Mouse (Mus musculus): ENCODE measurements around the gene Etl4. TPM values are rescaled to one million over a fixed set of nuclear protein-coding genes. Genes with fewer than 3 reads are reported as not detected.

The Etl4 gene
- total RNA-seq, 1 experiment from 2014 or later = not detected

DNA sequence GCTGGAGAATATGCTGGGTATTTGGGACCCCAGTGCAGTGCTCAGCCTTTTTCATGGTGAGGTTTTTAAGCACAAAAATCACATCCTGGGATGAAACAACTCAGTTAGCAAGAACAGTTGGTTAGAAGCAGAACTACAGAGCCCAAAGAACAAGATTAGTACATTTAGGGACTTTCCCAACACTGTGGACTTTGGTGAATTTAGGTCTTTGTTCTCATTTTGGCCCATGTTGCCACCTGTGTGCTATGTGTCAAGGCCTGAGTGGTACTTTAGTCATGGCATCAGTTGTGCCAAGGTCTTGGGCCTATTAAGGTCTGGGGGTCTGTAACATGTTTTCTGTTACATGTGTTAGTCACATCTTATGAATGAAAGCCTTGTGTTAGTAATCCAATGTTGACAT lies 679.1 kb downstream of the Etl4 start:
- no peak for ATAC-seq (replicated peaks; ENCODE audit: insufficient number of reproducible peaks, low FRiP score, low TSS enrichment, poor library complexity, severe bottlenecking)

- ATAC-seq (replicated peaks; ENCODE audit: insufficient number of reproducible peaks, low FRiP score, low TSS enrichment, poor library complexity, severe bottlenecking) = no peak
Observed at GRCm38 (mm10) chr2:20594129-20594528, 684.5 kb downstream of the Etl4 start.

GRCm38 (mm10) chr2:20595000-20595399 lies 685.4 kb downstream of the Etl4 start:
- no peak for ATAC-seq (replicated peaks; ENCODE audit: insufficient number of reproducible peaks, low FRiP score, low TSS enrichment, poor library complexity, severe bottlenecking)

GRCm38 (mm10) chr2:20596558-20596957 lies 687.0 kb downstream of the Etl4 start:
- no peak for ATAC-seq (replicated peaks; ENCODE audit: insufficient number of reproducible peaks, low FRiP score, low TSS enrichment, poor library complexity, severe bottlenecking)

DNA sequence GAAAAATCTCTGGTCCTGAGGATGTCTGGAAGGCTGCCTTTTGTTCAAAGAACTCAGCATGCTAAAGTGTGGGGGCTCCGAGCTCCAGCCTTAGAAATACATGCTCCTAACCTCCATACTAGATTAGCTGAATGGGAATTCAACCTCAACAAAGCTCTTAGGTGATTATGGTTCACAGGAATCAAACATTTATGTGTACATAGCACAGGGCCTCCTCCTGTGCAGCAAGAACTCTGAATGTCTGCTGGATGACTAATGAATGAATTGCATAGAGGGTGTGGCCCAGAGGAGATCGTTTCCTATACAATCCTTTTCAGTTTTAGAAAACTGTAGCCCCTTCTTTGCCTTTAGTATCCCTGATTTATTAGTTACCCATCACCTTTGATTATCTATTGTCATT lies 687.6 kb downstream of the Etl4 start:
- no peak for ATAC-seq (replicated peaks; ENCODE audit: insufficient number of reproducible peaks, low FRiP score, low TSS enrichment, poor library complexity, severe bottlenecking)

- no peak for ATAC-seq (replicated peaks; ENCODE audit: insufficient number of reproducible peaks, low FRiP score, low TSS enrichment, poor library complexity, severe bottlenecking)
Observed at GRCm38 (mm10) chr2:20602656-20603055, 693.1 kb downstream of the Etl4 start.

- no peak for ATAC-seq (replicated peaks; ENCODE audit: insufficient number of reproducible peaks, low FRiP score, low TSS enrichment, poor library complexity, severe bottlenecking)
Observed at GRCm38 (mm10) chr2:20603536-20603935, 694.0 kb downstream of the Etl4 start.

DNA sequence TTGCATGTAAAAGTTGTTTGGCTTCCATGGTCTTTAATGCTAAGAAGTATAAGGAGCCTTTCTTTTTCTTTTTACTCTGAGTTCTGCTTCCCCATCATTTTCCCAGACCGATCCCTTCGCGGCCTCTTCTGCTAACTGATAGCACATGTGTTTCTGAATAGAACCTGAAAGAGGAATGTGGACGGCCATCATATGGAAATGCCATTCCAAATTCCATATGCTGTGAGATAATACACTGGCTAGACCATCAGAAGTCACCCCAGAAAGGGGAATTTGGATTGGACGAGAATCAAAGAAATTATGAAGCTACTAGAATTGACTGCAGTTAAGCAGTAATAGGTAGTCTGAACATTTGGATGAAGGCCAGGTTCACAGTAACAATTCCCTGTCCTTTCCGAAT lies 694.4 kb downstream of the Etl4 start:
- no peak for ATAC-seq (replicated peaks; ENCODE audit: insufficient number of reproducible peaks, low FRiP score, low TSS enrichment, poor library complexity, severe bottlenecking)

GRCm38 (mm10) chr2:20609203-20609602 lies 699.6 kb downstream of the Etl4 start:
- no peak for ATAC-seq (replicated peaks; ENCODE audit: insufficient number of reproducible peaks, low FRiP score, low TSS enrichment, poor library complexity, severe bottlenecking)

- ATAC-seq (replicated peaks; ENCODE audit: insufficient number of reproducible peaks, low FRiP score, low TSS enrichment, poor library complexity, severe bottlenecking) = no peak
Observed at GRCm38 (mm10) chr2:20615948-20616347, 706.4 kb downstream of the Etl4 start.

- no peak for ATAC-seq (replicated peaks; ENCODE audit: insufficient number of reproducible peaks, low FRiP score, low TSS enrichment, poor library complexity, severe bottlenecking)
Observed at GRCm38 (mm10) chr2:20618396-20618795, 708.8 kb downstream of the Etl4 start.

DNA sequence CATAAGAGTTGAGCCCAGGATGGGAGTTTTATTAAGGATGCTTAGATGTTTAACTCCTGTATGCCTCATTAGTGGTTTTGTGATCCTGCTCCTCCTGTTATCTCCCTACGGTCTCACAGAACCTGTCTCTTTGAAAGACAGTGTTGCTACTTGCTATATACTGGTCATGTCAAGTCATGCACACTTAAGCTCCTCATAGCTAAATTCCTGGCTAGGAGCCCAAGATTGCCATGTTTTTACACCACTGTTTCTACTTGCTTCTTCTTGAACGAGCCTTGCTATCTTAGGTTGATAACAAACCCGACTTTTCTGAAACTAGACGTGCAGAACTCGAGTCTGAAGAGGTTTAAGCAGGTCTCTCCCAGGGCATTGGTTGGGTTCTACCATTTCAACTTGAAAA lies 710.3 kb downstream of the Etl4 start:
- no peak for ATAC-seq (replicated peaks; ENCODE audit: insufficient number of reproducible peaks, low FRiP score, low TSS enrichment, poor library complexity, severe bottlenecking)

DNA sequence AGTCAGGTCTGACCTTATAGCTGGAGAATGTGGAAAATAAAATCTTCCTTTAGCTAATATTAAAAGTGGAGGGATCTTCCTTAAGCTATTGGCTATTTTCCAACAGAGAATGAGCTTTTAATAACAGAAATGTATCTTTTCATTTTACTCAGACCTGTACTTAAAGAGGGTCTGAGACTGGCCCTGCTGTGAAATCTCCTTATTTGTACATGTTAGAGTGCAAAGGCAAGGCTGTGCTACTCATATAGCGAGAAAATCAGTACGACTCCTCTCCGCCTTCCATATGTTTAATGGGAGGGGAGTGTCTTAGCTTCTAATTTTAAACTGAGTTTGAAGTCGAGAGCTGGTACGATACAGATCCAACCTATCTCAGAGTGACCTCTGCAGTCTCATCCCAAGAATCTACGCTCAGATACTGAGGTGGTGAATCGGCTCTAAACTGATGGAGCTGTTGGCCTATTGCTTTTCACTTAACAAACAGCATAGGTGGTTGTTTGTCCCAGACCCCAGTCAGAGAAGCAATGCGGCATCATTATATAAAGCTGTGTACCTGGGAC lies 719.7 kb downstream of the Etl4 start:
- ATAC-seq (replicated peaks; ENCODE audit: insufficient number of reproducible peaks, low FRiP score, low TSS enrichment, poor library complexity, severe bottlenecking) = no peak

- no peak for ATAC-seq (replicated peaks; ENCODE audit: insufficient number of reproducible peaks, low FRiP score, low TSS enrichment, poor library complexity, severe bottlenecking)
Observed at GRCm38 (mm10) chr2:20638604-20639003, 729.0 kb downstream of the Etl4 start.

DNA sequence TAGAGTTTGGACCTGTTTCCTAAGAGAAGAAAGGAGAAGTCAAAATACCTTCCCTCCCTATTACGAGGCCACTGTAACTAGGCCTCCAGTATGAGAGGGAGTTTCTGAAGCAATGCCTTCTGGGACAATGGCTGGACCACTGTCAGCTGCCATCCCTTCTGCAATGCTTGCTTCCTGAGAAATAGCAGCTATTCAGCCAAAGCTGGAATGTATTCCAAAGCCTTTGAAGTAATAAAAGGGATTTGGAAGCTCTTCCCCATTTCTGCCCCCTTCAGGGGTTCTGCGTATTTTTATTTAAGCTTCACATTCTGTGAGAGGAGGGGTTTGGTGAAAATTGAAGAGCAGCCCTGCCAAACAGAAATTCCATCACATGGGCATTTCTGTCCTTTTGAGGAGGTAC lies 730.1 kb downstream of the Etl4 start:
- ATAC-seq (replicated peaks; ENCODE audit: insufficient number of reproducible peaks, low FRiP score, low TSS enrichment, poor library complexity, severe bottlenecking) = no peak

DNA sequence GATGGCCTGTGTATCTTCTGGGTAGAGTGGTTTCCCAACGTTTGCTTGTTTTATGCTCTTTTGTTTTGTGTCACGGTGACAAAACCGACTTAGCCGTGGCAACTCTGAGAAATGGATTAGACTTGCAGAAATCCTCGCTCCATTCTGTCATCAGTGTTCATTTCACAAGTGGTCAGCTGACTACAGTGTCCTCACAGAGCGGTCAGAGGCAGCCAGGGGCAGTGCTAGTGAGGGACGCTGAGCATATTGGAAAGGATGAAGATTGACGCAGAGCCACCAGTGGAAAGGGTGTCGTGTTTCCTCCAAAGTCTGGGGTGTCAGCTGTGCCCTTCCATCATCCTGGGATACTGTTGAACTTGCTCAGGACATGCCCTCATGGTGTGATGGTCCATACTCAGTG lies 733.2 kb downstream of the Etl4 start:
- no peak for ATAC-seq (replicated peaks; ENCODE audit: insufficient number of reproducible peaks, low FRiP score, low TSS enrichment, poor library complexity, severe bottlenecking)

DNA sequence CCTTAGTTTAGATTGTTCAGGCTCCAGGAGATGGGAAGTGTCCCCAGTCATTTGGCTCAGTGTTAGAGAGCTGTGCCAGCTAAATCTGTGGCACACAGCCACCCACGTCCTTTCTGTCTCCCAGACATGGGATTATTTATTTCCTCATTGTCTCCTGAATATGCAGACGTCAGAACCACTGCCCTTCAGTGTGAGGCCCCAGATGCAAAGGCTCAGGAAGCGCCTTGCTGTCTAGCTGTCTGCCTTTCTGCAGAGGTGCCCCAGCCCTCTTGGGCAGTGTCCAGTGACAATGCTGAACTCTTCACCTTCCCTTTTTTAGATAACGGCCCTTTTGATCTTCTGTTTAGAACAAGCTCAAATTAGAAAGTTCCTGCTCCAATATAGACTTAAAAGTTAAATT lies 740.2 kb downstream of the Etl4 start:
- ATAC-seq (replicated peaks; ENCODE audit: insufficient number of reproducible peaks, low FRiP score, low TSS enrichment, poor library complexity, severe bottlenecking) = no peak

- ATAC-seq (replicated peaks; ENCODE audit: insufficient number of reproducible peaks, low FRiP score, low TSS enrichment, poor library complexity, severe bottlenecking) = no peak
Observed at GRCm38 (mm10) chr2:20653116-20653515, 743.5 kb downstream of the Etl4 start.

DNA sequence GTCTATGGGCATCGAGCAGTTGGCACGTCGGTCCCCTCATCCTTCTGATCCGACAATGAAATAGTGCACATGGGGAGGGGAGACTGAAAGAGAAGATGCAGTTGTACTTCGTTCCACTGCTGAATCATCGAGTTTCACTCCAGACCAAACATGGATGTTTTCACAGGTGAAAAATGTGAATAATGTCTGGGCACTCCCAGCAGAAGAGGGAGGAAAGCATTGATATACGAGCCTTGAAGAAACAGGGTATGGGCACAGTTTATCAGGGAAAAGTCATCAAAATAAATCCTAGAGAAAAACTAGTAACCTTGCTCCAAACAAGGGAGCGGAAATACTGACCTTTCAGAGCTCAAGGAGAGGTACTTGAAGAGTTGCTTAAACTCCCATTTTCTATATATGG lies 744.5 kb downstream of the Etl4 start:
- no peak for ATAC-seq (replicated peaks; ENCODE audit: insufficient number of reproducible peaks, low FRiP score, low TSS enrichment, poor library complexity, severe bottlenecking)

- ATAC-seq (replicated peaks; ENCODE audit: insufficient number of reproducible peaks, low FRiP score, low TSS enrichment, poor library complexity, severe bottlenecking) = no peak
Observed at GRCm38 (mm10) chr2:20654598-20655340, 745.2 kb downstream of the Etl4 start.

DNA sequence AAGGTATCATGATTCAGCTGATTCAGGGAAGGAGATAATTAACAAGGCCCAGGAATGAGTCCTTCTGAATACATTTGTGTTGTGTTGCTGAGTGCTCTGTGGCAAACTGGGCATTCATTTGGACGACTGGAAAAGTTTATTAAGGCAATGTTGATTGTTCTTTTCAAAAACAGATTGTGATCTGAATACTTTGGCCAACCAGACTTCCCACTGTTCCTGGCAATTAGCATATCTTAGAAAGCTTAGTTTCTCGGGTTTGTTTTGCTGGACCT lies 745.7 kb downstream of the Etl4 start:
- no peak for ATAC-seq (replicated peaks; ENCODE audit: insufficient number of reproducible peaks, low FRiP score, low TSS enrichment, poor library complexity, severe bottlenecking)
